Mouse (Mus musculus) MEL (cell line): ENCODE measurements around the gene Spi1.

ENCODE experiments used
- CHD2 ChIP-seq: IDR thresholded peaks from 2 replicates; pipeline ENCODE4 v1.6.1; 2011; ENCODE audit warnings: low read length, improper control_type of control experiment
- CTCF ChIP-seq, 3 experiments: IDR thresholded peaks in 2 of 3; conservative IDR thresholded peaks in 1 of 3; 2 replicates each; pipeline ENCODE4 v1.5.1; 2011 to 2012; ENCODE audit warnings: low read length in 3 of 3, low read depth in 2 of 3, mild to moderate bottlenecking in 2 of 3, improper control_type of control experiment in 1 of 3, inconsistent platforms in 1 of 3, mixed read lengths in 1 of 3, moderate library complexity in 1 of 3; ENCODE audit not compliant: control insufficient read depth in 1 of 3, insufficient read depth in 1 of 3, poor library complexity in 1 of 3, severe bottlenecking in 1 of 3
- EP300 ChIP-seq, 2 experiments: IDR thresholded peaks; 2 replicates each; pipeline ENCODE4 v1.6.1; 2011; ENCODE audit warnings: improper control_type of control experiment in 2 of 2, low read length in 2 of 2, low read depth in 1 of 2, mild to moderate bottlenecking in 1 of 2
- GATA1 ChIP-seq: IDR thresholded peaks from 2 replicates; pipeline ENCODE4 v1.6.1; 2011; ENCODE audit warnings: low read depth, low read length, improper control_type of control experiment
- MAX ChIP-seq: IDR thresholded peaks from 2 replicates; pipeline ENCODE4 v1.6.1; 2011; ENCODE audit warnings: low read length, improper control_type of control experiment
- MXI1 ChIP-seq: IDR thresholded peaks from 2 replicates; pipeline ENCODE4 v1.6.1; 2011; ENCODE audit warnings: mild to moderate bottlenecking, low read depth, low read length, improper control_type of control experiment
- NRF1 ChIP-seq: IDR thresholded peaks from 2 replicates; pipeline ENCODE4 v1.6.1; 2014; ENCODE audit warnings: low read depth, mild to moderate bottlenecking, inconsistent platforms, low read length, improper control_type of control experiment, moderate library complexity; ENCODE audit not compliant: poor library complexity, insufficient read depth, severe bottlenecking
- POLR2A ChIP-seq, 2 experiments: IDR thresholded peaks; 2 replicates each; pipeline ENCODE4 v1.6.1; 2011 to 2012; ENCODE audit warnings: low read length in 2 of 2, mild to moderate bottlenecking in 2 of 2, control low read depth in 1 of 2, improper control_type of control experiment in 1 of 2, low read depth in 1 of 2, moderate library complexity in 1 of 2; ENCODE audit not compliant: control insufficient read depth in 1 of 2, insufficient read depth in 1 of 2, poor library complexity in 1 of 2
- POLR2AphosphoS5 ChIP-seq: IDR thresholded peaks from 2 replicates; pipeline ENCODE4 v1.6.1; 2012; ENCODE audit warnings: low read depth, borderline replicate concordance, mild to moderate bottlenecking, inconsistent platforms, low read length, moderate library complexity, mixed read lengths
- RAD21 ChIP-seq: IDR thresholded peaks from 2 replicates; pipeline ENCODE4 v1.6.1; 2011; ENCODE audit warnings: mild to moderate bottlenecking, low read depth, low read length, improper control_type of control experiment
- TAL1 ChIP-seq: IDR thresholded peaks from 2 replicates; pipeline ENCODE4 v1.6.1; 2012; ENCODE audit warnings: mild to moderate bottlenecking, inconsistent platforms, low read length, moderate library complexity, mixed read lengths
- TCF12 ChIP-seq: IDR thresholded peaks from 2 replicates; pipeline ENCODE4 v1.6.1; 2014; ENCODE audit warnings: low read depth, mild to moderate bottlenecking, inconsistent platforms, low read length, improper control_type of control experiment, moderate library complexity
- USF1 ChIP-seq: IDR thresholded peaks from 2 replicates; pipeline ENCODE4 v1.6.1; 2014; ENCODE audit warnings: low read depth, mild to moderate bottlenecking, inconsistent platforms, low read length, improper control_type of control experiment, moderate library complexity
- USF2 ChIP-seq, 2 experiments: IDR thresholded peaks; 2 replicates each; pipeline ENCODE4 v1.6.1; 2011 to 2012; ENCODE audit warnings: improper control_type of control experiment in 2 of 2, low read length in 2 of 2, borderline replicate concordance in 1 of 2, inconsistent platforms in 1 of 2, low read depth in 1 of 2, mild to moderate bottlenecking in 1 of 2; ENCODE audit not compliant: insufficient read depth in 1 of 2

GRCm38 (mm10) chr2:91119551-91119950 is 37.4 kb downstream of the Spi1 start:
- TF ChIP-seq USF1 (no peak), EP300 (IDR thresholded peaks at IDR 0.05; ENCODE audit: low read depth in 1 of 2, low read length in 2 of 2) (no peak), MXI1 (no peak), POLR2A (IDR thresholded peaks at IDR 0.05; ENCODE audit: control insufficient read depth in 1 of 2, insufficient read depth in 1 of 2, low read depth in 1 of 2, low read length in 2 of 2, poor library complexity in 1 of 2) (no peak), RAD21 (no peak), TAL1 (no peak), NRF1 (no peak), TCF12 (no peak), GATA1 (no peak), USF2 (IDR thresholded peaks at IDR 0.05; ENCODE audit: borderline replicate concordance in 1 of 2, insufficient read depth in 1 of 2, low read depth in 1 of 2, low read length in 2 of 2) (no peak), MAX (no peak), CTCF (IDR thresholded peaks at IDR 0.05 in 2 of 3, conservative IDR thresholded peaks at IDR 0.05 in 1 of 3; ENCODE audit: control insufficient read depth in 1 of 3, insufficient read depth in 1 of 3, low read depth in 2 of 3, low read length in 3 of 3, poor library complexity in 1 of 3, severe bottlenecking in 1 of 3) (no peak), POLR2AphosphoS5 (no peak), CHD2 (no peak)
